Mouse (Mus musculus) liver, embryonic 14.5 days (tissue): Measurements from ENCODE around the gene Btbd9.

Experiments
- CTCF ChIP-seq: IDR thresholded peaks from 2 replicates; pipeline ENCODE4 v1.5.1; 2016; ENCODE audit warnings: antibody characterized with exemption, low read depth, control low read depth
- EP300 ChIP-seq: IDR thresholded peaks from 2 replicates; pipeline ENCODE4 v1.6.1; 2016; ENCODE audit warnings: antibody characterized with exemption, low read depth

DNA sequence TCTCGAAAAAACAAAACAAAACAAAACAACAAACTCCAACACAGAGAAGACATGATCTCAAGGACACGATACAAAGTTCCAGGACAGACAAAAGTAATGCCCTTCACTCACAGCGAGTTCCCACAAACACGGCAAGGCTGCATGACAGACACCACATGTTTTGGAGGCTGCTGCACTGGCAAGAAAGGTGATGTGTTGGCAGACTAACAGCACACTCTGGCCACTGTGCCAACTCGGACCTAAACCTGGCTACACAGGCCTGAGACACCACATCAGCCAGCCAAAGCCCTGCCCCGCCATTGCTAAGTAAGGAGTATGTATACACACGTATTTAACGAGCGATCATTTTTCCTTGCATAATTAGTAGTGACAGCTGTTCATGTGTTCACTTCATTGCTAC, 123.9 kb downstream of the Btbd9 start:
- no peak for TF ChIP-seq CTCF
- no peak for TF ChIP-seq EP300
